Mouse (Mus musculus) cerebellum, postnatal 10 days (tissue): ENCODE measurements around the gene Cyp46a1.

Experiments used
- DNase-seq, 2 experiments: peaks; one replicate each; pipeline ENCODE4 v3.0.0; 2021; ENCODE audit warnings: mixed read lengths in 2 of 2

The Cyp46a1 gene

GRCm38 (mm10) chr12:108311741-108312290, 22.4 kb upstream of the Cyp46a1 start:
- DNase-seq = no peak

GRCm38 (mm10) chr12:108312432-108312851, 21.7 kb upstream of the Cyp46a1 start:
- DNase-seq = no peak

GRCm38 (mm10) chr12:108313244-108313772, 20.9 kb upstream of the Cyp46a1 start:
- no peak for DNase-seq

- DNase-seq = no peak
These were observed 18.4 kb upstream of the Cyp46a1 start for GRCm38 (mm10) chr12:108315818-108316217.

- DNase-seq = peak in 1 of 2 experiments; percentile 47
These were observed 17.5 kb upstream of the Cyp46a1 start for GRCm38 (mm10) chr12:108316655-108317054.

GRCm38 (mm10) chr12:108317201-108317738, 16.9 kb upstream of the Cyp46a1 start:
- no peak for DNase-seq

- no peak for DNase-seq
These were observed 16.3 kb upstream of the Cyp46a1 start for GRCm38 (mm10) chr12:108317826-108318430.

- peak in 1 of 2 experiments; percentile 36 for DNase-seq
These were observed 15.7 kb upstream of the Cyp46a1 start for GRCm38 (mm10) chr12:108318499-108318898.

GRCm38 (mm10) chr12:108320096-108320495, 14.1 kb upstream of the Cyp46a1 start:
- DNase-seq = no peak

- DNase-seq = no peak
These were observed 7.8 kb upstream of the Cyp46a1 start for GRCm38 (mm10) chr12:108326401-108326800.

GRCm38 (mm10) chr12:108327889-108328491, 6.2 kb upstream of the Cyp46a1 start:
- DNase-seq = peak; percentile 78 to 84

- DNase-seq = peak; percentile 91 to 93
These were observed 1.1 kb upstream of the Cyp46a1 start for GRCm38 (mm10) chr12:108333056-108333455.

GRCm38 (mm10) chr12:108333481-108333882, 699 bp upstream of the Cyp46a1 start:
- no peak for DNase-seq

- peak; percentile 65 to 72 for DNase-seq
These were observed 348 bp downstream of the Cyp46a1 start for GRCm38 (mm10) chr12:108334529-108334928.

- DNase-seq = peak; percentile 65 to 75
These were observed 4.5 kb downstream of the Cyp46a1 start for GRCm38 (mm10) chr12:108338572-108339190.

GRCm38 (mm10) chr12:108348151-108348550, 14.0 kb downstream of the Cyp46a1 start:
- DNase-seq = peak in 1 of 2 experiments; percentile 15

GRCm38 (mm10) chr12:108349026-108349425, 14.8 kb downstream of the Cyp46a1 start:
- DNase-seq = peak; percentile 80 to 84

- DNase-seq = peak; percentile 75 to 77
These were observed 16.8 kb downstream of the Cyp46a1 start for GRCm38 (mm10) chr12:108350931-108351330.

GRCm38 (mm10) chr12:108352371-108353136, 18.4 kb downstream of the Cyp46a1 start:
- DNase-seq = peak; percentile 54 to 63

GRCm38 (mm10) chr12:108354284-108354683, 20.1 kb downstream of the Cyp46a1 start:
- peak; percentile 96 for DNase-seq

- peak; percentile 79 to 81 for DNase-seq
These were observed 21.1 kb downstream of the Cyp46a1 start for GRCm38 (mm10) chr12:108355271-108355670.

- DNase-seq = peak; percentile 47 to 62
These were observed 21.8 kb downstream of the Cyp46a1 start for GRCm38 (mm10) chr12:108355986-108356385.
